Mouse (Mus musculus): ENCODE data around the gene Mob4. TPM values are rescaled to one million over a fixed set of nuclear protein-coding genes. Genes with fewer than 3 reads are reported as not detected.
A peak's percentile ranks its signal among the peaks of the same experiment; 100 is the strongest.

Gene Mob4
- polyA plus RNA-seq, 2 experiments, result 10.8 to 36.0 TPM

GRCm38 (mm10) chr1:55174558-55175034 lies 43.6 kb downstream of the Mob4 start:
- no peaks in the 10 kb centered on the region for H3K36me3 ChIP-seq (replicated peaks; ENCODE audit: control insufficient read depth, insufficient read depth, low read depth)
- no peaks in the 10 kb centered on the region for H3K27me3 ChIP-seq (ENCODE audit: control insufficient read depth, insufficient read depth, low read length)
- no peak overlapping the region for H3K9ac ChIP-seq (replicated peaks)
- DNase-seq (ENCODE audit: low read depth in 3 of 3, low spot score in 3 of 3), result no peak
- peaks cover 0 to 4% of the 10 kb centered on the region in 2 experiments; a peak in 2 of 4 replicates for H3K4me1 ChIP-seq (replicated peaks; ENCODE audit: control insufficient read depth in 2 of 2, insufficient read depth in 2 of 2, low read length in 1 of 2)
- no peak overlapping the region for H3K27ac ChIP-seq
- 28% methylated on average over 3 of the region's 3 CpGs for WGBS (ENCODE audit: insufficient replicate concordance)
- H3K4me2 ChIP-seq (ENCODE audit: low read depth), result no peak overlapping the region
- no peaks in the 10 kb centered on the region for H3K9me3 ChIP-seq (ENCODE audit: control insufficient read depth, low read length)
- no peak for ATAC-seq (ENCODE audit: insufficient read depth)
- no peak for TF ChIP-seq EP300 (IDR thresholded peaks at IDR 0.05; ENCODE audit: low read depth)
- TF ChIP-seq CTCF (IDR thresholded peaks at IDR 0.05; ENCODE audit: low read depth), result no peak
- no peak overlapping the region for H3K4me3 ChIP-seq (ENCODE audit: insufficient read depth in 1 of 2, low read depth in 2 of 2, low read length in 2 of 2)

DNA sequence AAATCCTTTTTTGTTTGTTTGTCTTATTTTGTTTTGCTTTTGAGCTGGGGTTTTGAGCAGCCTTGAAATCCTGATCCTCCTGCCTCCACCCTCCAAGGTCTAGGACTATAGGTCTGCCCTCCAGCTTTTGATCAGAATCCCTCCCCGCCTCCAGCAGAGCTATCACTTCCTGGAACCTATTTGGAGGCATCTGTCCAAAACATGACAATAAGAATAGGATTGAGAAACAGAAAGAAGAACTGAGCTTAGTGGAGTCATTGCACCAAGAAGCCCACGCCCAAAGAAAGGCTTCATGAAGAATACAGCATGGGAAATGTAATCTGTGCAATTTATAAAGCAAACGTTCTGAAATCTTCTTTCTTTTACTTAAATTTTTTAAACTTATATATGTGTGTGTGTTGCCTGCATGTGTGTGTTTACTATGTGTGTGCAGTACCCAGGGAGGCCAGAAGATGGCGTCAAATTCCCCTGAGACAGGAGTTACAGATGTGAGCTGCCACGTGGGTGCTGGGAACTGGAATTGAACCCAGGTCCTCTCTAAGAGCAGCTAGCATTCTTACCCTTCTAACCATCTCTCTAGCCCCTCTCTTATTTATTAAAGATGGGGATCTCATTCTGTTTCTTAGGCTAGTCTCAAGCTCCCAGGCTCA lies 49.0 kb downstream of the Mob4 start:
- no peak for ATAC-seq (ENCODE audit: insufficient read depth)
- Histone ChIP-seq H3K27me3 (ENCODE audit: control insufficient read depth, insufficient read depth, low read length) (no peaks in the 10 kb centered on the region), H3K4me1 (replicated peaks; ENCODE audit: control insufficient read depth in 2 of 2, insufficient read depth in 2 of 2, low read length in 1 of 2) (no peaks in the 10 kb centered on the region), H3K4me2 (ENCODE audit: low read depth) (no peak overlapping the region), H3K27ac (no peak overlapping the region), H3K4me3 (ENCODE audit: insufficient read depth in 1 of 2, low read depth in 2 of 2, low read length in 2 of 2) (no peak overlapping the region), H3K9ac (replicated peaks) (no peak overlapping the region), H3K9me3 (ENCODE audit: control insufficient read depth, low read length) (no peaks in the 10 kb centered on the region), H3K36me3 (replicated peaks; ENCODE audit: control insufficient read depth, insufficient read depth, low read depth) (no peaks in the 10 kb centered on the region)
- DNase-seq (ENCODE audit: low read depth in 3 of 3, low spot score in 3 of 3), result no peak
- WGBS (ENCODE audit: insufficient replicate concordance), result 57% methylated on average over 5 of the region's 5 CpGs
- TF ChIP-seq EP300 (IDR thresholded peaks at IDR 0.05; ENCODE audit: low read depth) (no peak), CTCF (IDR thresholded peaks at IDR 0.05; ENCODE audit: low read depth) (peak; percentile 41)

- Histone ChIP-seq H3K36me3 (replicated peaks; ENCODE audit: control insufficient read depth, insufficient read depth, low read depth) (no peaks in the 10 kb centered on the region), H3K4me2 (ENCODE audit: low read depth) (no peak overlapping the region), H3K4me1 (replicated peaks; ENCODE audit: control insufficient read depth in 2 of 2, insufficient read depth in 2 of 2, low read length in 1 of 2) (no peaks in the 10 kb centered on the region), H3K9me3 (ENCODE audit: control insufficient read depth, low read length) (no peaks in the 10 kb centered on the region), H3K4me3 (ENCODE audit: insufficient read depth in 1 of 2, low read depth in 2 of 2, low read length in 2 of 2) (no peak overlapping the region), H3K9ac (replicated peaks) (no peak overlapping the region), H3K27ac (no peak overlapping the region), H3K27me3 (ENCODE audit: control insufficient read depth, insufficient read depth, low read length) (no peaks in the 10 kb centered on the region)
- ATAC-seq (ENCODE audit: insufficient read depth) (no peak), DNase-seq (ENCODE audit: low read depth in 3 of 3, low spot score in 3 of 3) (no peak)
- TF ChIP-seq EP300 (IDR thresholded peaks at IDR 0.05; ENCODE audit: low read depth) (no peak), CTCF (IDR thresholded peaks at IDR 0.05; ENCODE audit: low read depth) (no peak)
- 73% methylated on average over 5 of the region's 5 CpGs for WGBS (ENCODE audit: insufficient replicate concordance)
These were observed 51.4 kb downstream of the Mob4 start for GRCm38 (mm10) chr1:55182392-55182791.

- peak; percentile 25; the same call in 1 of the 2 replicates for TF ChIP-seq CTCF (IDR thresholded peaks at IDR 0.05; ENCODE audit: low read depth)
- no peak for TF ChIP-seq EP300 (IDR thresholded peaks at IDR 0.05; ENCODE audit: low read depth)
- Histone ChIP-seq H3K4me2 (ENCODE audit: low read depth) (no peak overlapping the region), H3K36me3 (replicated peaks; ENCODE audit: control insufficient read depth, insufficient read depth, low read depth) (no peaks in the 10 kb centered on the region), H3K27ac (no peak overlapping the region), H3K4me3 (ENCODE audit: insufficient read depth in 1 of 2, low read depth in 2 of 2, low read length in 2 of 2) (no peak overlapping the region), H3K9me3 (ENCODE audit: control insufficient read depth, low read length) (no peaks in the 10 kb centered on the region), H3K9ac (replicated peaks) (no peak overlapping the region), H3K4me1 (replicated peaks; ENCODE audit: control insufficient read depth in 2 of 2, insufficient read depth in 2 of 2, low read length in 1 of 2) (no peaks in the 10 kb centered on the region), H3K27me3 (ENCODE audit: control insufficient read depth, insufficient read depth, low read length) (no peaks in the 10 kb centered on the region)
- DNase-seq (ENCODE audit: low read depth in 3 of 3, low spot score in 3 of 3), result no peak
- WGBS (ENCODE audit: insufficient replicate concordance), result 57% methylated on average over 6 of the region's 6 CpGs
- no peak for ATAC-seq (ENCODE audit: insufficient read depth)
These were observed 54.7 kb downstream of the Mob4 start for GRCm38 (mm10) chr1:55185718-55186117.

GRCm38 (mm10) chr1:55186592-55187210 lies 55.7 kb downstream of the Mob4 start:
- DNase-seq (ENCODE audit: low read depth in 3 of 3, low spot score in 3 of 3), result no peak
- Histone ChIP-seq H3K4me3 (ENCODE audit: insufficient read depth in 1 of 2, low read depth in 2 of 2, low read length in 2 of 2) (no peak overlapping the region), H3K9ac (replicated peaks) (no peak overlapping the region), H3K27ac (no peak overlapping the region), H3K4me1 (replicated peaks; ENCODE audit: control insufficient read depth in 2 of 2, insufficient read depth in 2 of 2, low read length in 1 of 2) (no peaks in the 10 kb centered on the region), H3K36me3 (replicated peaks; ENCODE audit: control insufficient read depth, insufficient read depth, low read depth) (no peaks in the 10 kb centered on the region), H3K4me2 (ENCODE audit: low read depth) (no peak overlapping the region), H3K27me3 (ENCODE audit: control insufficient read depth, insufficient read depth, low read length) (no peaks in the 10 kb centered on the region), H3K9me3 (ENCODE audit: control insufficient read depth, low read length) (no peaks in the 10 kb centered on the region)
- 38% methylated on average over 11 of the region's 11 CpGs for WGBS (ENCODE audit: insufficient replicate concordance)
- no peak for ATAC-seq (ENCODE audit: insufficient read depth)
- TF ChIP-seq CTCF (IDR thresholded peaks at IDR 0.05; ENCODE audit: low read depth), result no peak
- no peak for TF ChIP-seq EP300 (IDR thresholded peaks at IDR 0.05; ENCODE audit: low read depth)
